Mouse (Mus musculus) adrenal gland, postnatal 25 days (tissue): ENCODE data around the gene Khdc1a. TPM values are rescaled to one million over a fixed set of nuclear protein-coding genes. Genes with fewer than 3 reads are reported as not detected.

Source experiments
- total RNA-seq: library from RNA; stranded (reverse); gene quantifications from 2 replicates; pipeline ENCODE4 v1.2.3, GENCODE M21; 2021

Gene Khdc1a
- total RNA-seq, 1 experiment from 2014 or later, result not detected

Other genes with a start within 250 kb of the Khdc1a start
- 3.5 and 6.7 TPM in 2 replicates for gene Tmem14a, start 131.1 kb upstream of the Khdc1a start, total RNA-seq
- gene Gsta3, start 109.1 kb upstream of the Khdc1a start, total RNA-seq, result 73.9 and 76.6 TPM in 2 replicates
- not detected in 2 replicates for gene Khdc1c, start 18.7 kb downstream of the Khdc1a start, total RNA-seq
- gene Khdc1b, start 33.9 kb downstream of the Khdc1a start, total RNA-seq, result not detected in 2 replicates